ENCODE assay signal across 7 mouse cellular contexts in the genomic region with DNA sequence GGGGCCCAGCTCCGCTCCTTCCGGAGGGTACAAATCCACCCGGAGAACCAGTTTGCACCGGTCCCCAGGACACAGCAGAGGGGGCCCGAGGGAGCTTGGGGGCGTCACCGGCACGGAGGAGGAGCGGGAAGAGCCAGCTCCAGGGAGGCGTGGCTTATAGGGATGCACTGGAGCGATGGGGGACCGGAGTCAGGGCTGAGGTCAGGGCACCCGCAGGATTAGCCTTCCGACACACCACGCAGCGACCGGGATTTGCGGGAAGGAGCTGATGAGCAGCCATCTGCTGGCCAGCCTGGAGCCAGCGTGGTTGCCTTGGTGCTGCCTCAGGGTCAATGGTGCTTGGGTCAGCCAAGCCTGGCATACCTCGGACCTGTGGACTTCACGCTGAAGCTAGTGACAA. TPM values are rescaled to one million over a fixed set of nuclear protein-coding genes. Genes with fewer than 3 reads are reported as not detected.
DNase-seq lines count a peak whose midpoint lies in the region; ATAC-seq lines count a peak whose summit lies in the region.

No protein-coding gene starts in this region.

- H3K9ac ChIP-seq in liver, embryonic 11.5 days (ENCODE audit: low read depth, low read length): peak overlapping the region; percentile 39; the same call in 1 of the 2 replicates

- ATAC-seq in common myeloid progenitor, adult 5-6 weeks (replicated peaks; ENCODE audit: low read depth, poor library complexity, severe bottlenecking): peak; percentile 29
- peak; percentile 74 for ATAC-seq in liver, embryonic 11.5 days (replicated peaks; ENCODE audit: low FRiP score)

- 5% methylated on average over 21 of the region's 21 CpGs for WGBS in liver, embryonic 11.5 days

- no peak overlapping the region for H3K27ac ChIP-seq in liver, embryonic 11.5 days (ENCODE audit: low read depth, low read length)

- peak overlapping the region; percentile 77 for H3K4me2 ChIP-seq in liver, embryonic 11.5 days

- peak; percentile 19 for DNase-seq in right cerebral cortex, postnatal 14 days
- no peak for DNase-seq in right cerebral cortex, postnatal 10 days (ENCODE audit: low spot score in 2 of 2)
- peak; percentile 58 for DNase-seq in heart, postnatal 4 days
- DNase-seq in liver, embryonic 11.5 days (ENCODE audit: low spot score): no peak
- peak; percentile 78 for DNase-seq in retina, embryonic 14.5 days (ENCODE audit: low spot score)
- no peak for DNase-seq in spleen, postnatal 36 days (ENCODE audit: low spot score in 2 of 2)

- no peaks in the 10 kb centered on the region for H3K9me3 ChIP-seq in liver, embryonic 11.5 days (ENCODE audit: control insufficient read depth, low read length)

- H3K4me1 ChIP-seq in liver, embryonic 11.5 days (replicated peaks; ENCODE audit: control insufficient read depth, insufficient read depth, low read length): peaks cover 3% of the 10 kb centered on the region; the same call in 1 of the 2 replicates

- H3K36me3 ChIP-seq in liver, embryonic 11.5 days (ENCODE audit: control insufficient read depth, insufficient read depth, low read length): no peaks in the 10 kb centered on the region

- no peaks in the 10 kb centered on the region for H3K27me3 ChIP-seq in liver, embryonic 11.5 days (replicated peaks; ENCODE audit: control insufficient read depth, insufficient read depth, low read length)

- H3K4me3 ChIP-seq in liver, embryonic 11.5 days (ENCODE audit: low read depth, low read length): peak overlapping the region; percentile 40

RNA-seq across cellular contexts. Expression of a gene that starts 19.6 kb away (rescaled TPM):
- total RNA-seq in common myeloid progenitor, adult 5-6 weeks (2017): 1,892 and 2,280 TPM in 2 replicates
- total RNA-seq in heart, postnatal 4 days (2021): 1,000 to 10,000 TPM in 1 of 2 experiments, 100 to 1,000 TPM in 1; 959 to 1,008 TPM
- 1,897 and 1,996 TPM in 2 replicates for polyA plus RNA-seq in liver, embryonic 11.5 days (2014; fragmentation: Nextera tagmentation; extraction: Ambion mirVana)

RNA-seq across cellular contexts. Expression of a gene that starts 56.8 kb away (rescaled TPM):
- 42.4 and 47.0 TPM in 2 replicates for total RNA-seq in common myeloid progenitor, adult 5-6 weeks (2017)
- total RNA-seq in heart, postnatal 4 days (2021): 10 to 100 TPM; 17.7 to 19.8 TPM
- 49.0 and 49.2 TPM in 2 replicates for polyA plus RNA-seq in liver, embryonic 11.5 days (2014; fragmentation: Nextera tagmentation; extraction: Ambion mirVana)

Comparison
In these comparisons a context has a peak if more than half of its experiments do, and no peak if none do; other contexts are left out.
1. DNase-seq: peak in right cerebral cortex, postnatal 14 days (single experiment), heart, postnatal 4 days (single experiment) and retina, embryonic 14.5 days (single experiment); none in right cerebral cortex, postnatal 10 days (0 of 2), liver, embryonic 11.5 days (single experiment) and spleen, postnatal 36 days (0 of 2).